Mouse (Mus musculus) CD8-positive naive resting alpha-beta T cell, adult 57 days (primary cell): ENCODE results near the gene Defa25. TPM values are rescaled to one million over a fixed set of nuclear protein-coding genes. Genes with fewer than 3 reads are reported as not detected.

Source experiments
- total RNA-seq: library from RNA; stranded (reverse); gene quantifications from one replicate; pipeline ENCODE4 v1.2.4, GENCODE M21; 2023

Defa25 gene
- total RNA-seq, result not detected

DNA sequence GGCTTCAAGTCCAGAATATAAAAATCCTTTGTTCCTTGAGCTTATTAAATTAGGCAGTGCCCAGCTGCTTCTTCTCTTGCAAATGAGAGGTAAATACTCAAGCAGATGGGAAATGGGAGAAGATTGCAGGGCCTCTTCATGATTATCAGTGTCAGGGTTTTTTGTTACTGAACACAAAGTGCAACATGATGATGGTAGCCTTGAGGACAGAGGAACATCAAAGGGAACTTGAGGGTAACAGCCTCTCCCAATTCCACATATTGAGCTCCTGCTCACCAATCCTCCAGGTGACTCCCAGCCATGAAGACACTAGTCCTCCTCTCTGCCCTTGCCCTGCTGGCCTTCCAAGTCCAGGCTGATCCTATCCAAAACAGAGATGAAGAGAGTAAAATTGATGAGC lies at the start of gene Defa25:
Gene Defa25 (plus strand): TSS at position 301 of the 400 bp plus-strand sequence.

DNA sequence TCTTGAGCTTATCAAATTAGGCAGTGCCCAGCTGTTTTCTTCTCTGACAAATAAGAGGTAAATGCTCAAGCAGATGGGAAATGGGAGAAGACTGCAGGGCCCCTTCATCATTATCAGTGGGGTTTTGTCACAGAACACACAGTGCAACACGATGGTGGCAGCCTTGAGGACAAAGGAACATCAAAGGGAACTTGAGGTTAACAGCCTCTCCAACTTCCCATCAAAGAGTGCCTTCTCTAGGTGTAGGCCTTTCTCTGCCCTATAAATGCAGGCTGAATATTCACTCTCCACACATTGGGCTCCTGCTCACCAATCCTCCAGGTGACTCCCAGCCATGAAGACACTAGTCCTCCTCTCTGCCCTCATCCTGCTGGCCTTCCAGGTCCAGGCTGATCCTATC lies 29.5 kb upstream of the Defa25 start, which contains the start of gene Defa23:
Gene Defa23 (plus strand): TSS at position 301 of the 400 bp plus-strand sequence.

DNA sequence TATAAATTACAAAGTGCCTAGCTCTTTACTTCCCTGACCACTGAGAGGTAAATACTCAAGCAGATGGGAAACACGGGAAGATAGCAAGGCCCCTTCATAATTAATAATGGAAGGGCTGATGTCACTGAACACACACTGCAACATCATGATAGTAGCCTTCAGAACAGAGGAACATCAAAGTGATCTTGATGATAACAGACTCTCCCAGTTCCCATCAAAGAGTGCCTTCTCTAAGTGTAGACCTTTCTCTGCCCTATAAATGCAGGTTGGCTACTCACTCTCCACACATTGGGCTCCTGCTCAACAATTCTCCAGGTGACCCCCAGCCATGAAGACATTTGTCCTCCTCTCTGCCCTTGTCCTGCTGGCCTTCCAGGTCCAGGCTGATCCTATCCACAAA lies 19.5 kb upstream of the Defa25 start, which contains the start of gene Defa35:
Gene Defa35 (plus strand): TSS at position 301 of the 400 bp plus-strand sequence.

DNA sequence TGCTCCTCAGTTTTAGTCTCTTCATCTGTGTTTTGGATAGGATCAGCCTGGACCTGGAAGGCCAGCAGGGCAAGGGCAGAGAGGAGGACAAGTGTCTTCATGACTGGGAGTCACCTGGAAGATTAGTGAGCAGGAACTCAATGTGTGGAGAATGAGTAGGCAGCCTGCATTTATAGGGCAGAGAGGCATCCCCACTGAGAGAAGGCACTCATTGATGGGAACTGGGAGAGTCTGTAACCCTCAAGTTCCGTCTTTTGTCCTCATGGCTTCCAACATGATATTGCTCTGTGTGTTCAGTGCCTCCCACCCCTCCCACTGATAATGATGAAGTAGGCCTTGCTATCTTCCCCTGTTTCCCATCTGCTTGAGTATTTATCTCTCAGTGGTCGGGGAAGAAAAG lies 11.7 kb downstream of the Defa25 start, which contains the start of gene Gm14851:
Gene Gm14851 (minus strand): TSS at position 101 of the 400 bp plus-strand sequence.

DNA sequence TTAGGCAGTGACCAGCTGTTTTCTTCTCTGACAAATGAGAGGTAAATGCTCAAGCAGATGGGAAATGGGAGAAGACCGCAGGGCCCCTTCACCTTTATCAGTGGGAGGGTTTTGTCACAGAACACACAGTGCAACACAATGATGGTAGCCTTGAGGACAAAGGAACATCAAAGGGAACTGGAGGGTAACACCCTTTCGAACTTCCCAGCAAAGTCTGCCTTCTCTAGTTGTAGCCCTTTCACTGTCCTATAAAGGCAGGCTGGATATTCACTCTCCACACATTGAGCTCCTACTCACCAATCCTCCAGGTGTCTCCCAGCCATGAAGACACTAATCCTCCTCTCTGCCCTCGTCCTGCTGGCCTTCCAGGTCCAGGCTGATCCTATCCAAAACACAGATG lies 50.1 kb downstream of the Defa25 start, which contains the start of gene Defa30:
Gene Defa30 (plus strand): TSS at position 301 of the 400 bp plus-strand sequence.

Other genes starting within 250 kb of the Defa25 start
- gene Defb33, start 191.8 kb upstream of the Defa25 start, total RNA-seq, result not detected
- not detected for gene Gm15056, start 181.8 kb upstream of the Defa25 start, total RNA-seq
- not detected for gene Gm6040, start 162.4 kb upstream of the Defa25 start, total RNA-seq
- not detected for gene AY761185, start 139.7 kb upstream of the Defa25 start, total RNA-seq
- not detected for gene Defa21, start 58.9 kb upstream of the Defa25 start, total RNA-seq
- not detected for gene Defa23, start 29.4 kb upstream of the Defa25 start, total RNA-seq
- gene Defa35, start 19.4 kb upstream of the Defa25 start, total RNA-seq, result not detected
- gene Gm14851, start 11.6 kb downstream of the Defa25 start, total RNA-seq, result not detected
- gene Defa30, start 50.2 kb downstream of the Defa25 start, total RNA-seq, result not detected
- not detected for gene Defa22, start 77.8 kb downstream of the Defa25 start, total RNA-seq
- gene Defa31, start 107.2 kb downstream of the Defa25 start, total RNA-seq, result not detected
- not detected for gene Gm15293, start 117.1 kb downstream of the Defa25 start, total RNA-seq
- not detected for gene Gm15292, start 165.3 kb downstream of the Defa25 start, total RNA-seq
- not detected for gene Defa27, start 231.1 kb downstream of the Defa25 start, total RNA-seq
- gene Defa29, start 242.6 kb downstream of the Defa25 start, total RNA-seq, result not detected